Mouse (Mus musculus): ENCODE data around the gene Nsmce1. TPM values are rescaled to one million over a fixed set of nuclear protein-coding genes. Genes with fewer than 3 reads are reported as not detected.

Nsmce1 gene
- total RNA-seq, 2 experiments from 2014 or later: 13.8 to 14.4 TPM

DNA sequence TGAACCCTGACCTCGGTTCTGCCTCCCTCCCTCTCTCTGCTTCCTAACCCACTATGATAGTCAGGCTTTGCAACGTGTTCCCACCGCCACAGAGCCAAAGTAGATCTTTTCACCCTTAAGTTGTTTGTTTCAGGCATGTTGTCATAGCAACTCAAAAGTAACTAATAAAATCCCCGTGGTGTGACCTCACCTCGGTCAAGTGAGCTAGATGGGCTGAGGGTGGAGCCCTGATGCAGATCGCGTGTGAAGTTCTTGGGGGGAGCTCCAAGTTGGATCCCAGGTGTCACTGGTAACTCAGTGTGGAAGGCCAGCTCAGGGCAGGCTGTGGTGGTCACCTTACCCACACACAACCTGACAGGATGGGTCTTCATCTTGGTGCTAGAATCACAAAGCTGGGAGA, 63.0 kb downstream of the Nsmce1 start:
- H3K27ac ChIP-seq: no peak overlapping the region
- no peak overlapping the region for H3K4me3 ChIP-seq
- intact Hi-C loops (cut with DNase I): no loop called here
- DNase-seq (ENCODE audit: extremely low spot score in 1 of 2, low spot score in 2 of 2): no peak
- TF ChIP-seq CTCF (IDR thresholded peaks at IDR 0.05): no peak

DNA sequence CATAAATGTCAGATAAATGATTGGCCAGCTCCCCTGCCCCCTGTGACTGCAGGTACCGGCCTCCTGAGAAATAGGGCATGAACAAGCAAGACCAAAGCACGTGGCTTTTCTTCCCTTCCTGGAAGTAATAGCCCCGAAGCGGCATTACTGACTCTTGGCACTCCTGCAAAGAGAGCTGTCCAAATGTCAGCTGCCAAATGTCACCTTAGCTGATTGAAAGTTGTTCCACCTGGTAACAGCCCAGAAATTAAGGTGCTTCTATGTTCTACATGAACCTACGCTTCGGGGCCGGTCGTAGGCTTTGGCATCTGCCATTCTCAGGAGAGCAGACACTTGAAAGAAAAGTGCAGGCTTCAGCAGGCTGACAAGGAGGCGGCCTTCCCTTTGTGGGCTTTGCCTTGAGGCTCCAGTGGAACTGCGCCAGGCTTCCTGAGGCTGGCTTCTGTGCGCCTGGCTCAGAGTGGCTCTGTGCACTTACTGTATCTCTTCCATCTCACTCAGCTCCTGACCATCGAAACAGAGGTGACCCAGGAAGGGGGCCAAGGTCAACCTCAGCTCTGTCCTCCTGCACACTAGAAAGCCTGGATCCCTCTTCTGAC, 63.8 kb downstream of the Nsmce1 start:
- no peak overlapping the region for H3K27ac ChIP-seq
- TF ChIP-seq CTCF (IDR thresholded peaks at IDR 0.05): no peak
- intact Hi-C loops (cut with DNase I): no loop called here
- no peak overlapping the region for H3K4me3 ChIP-seq
- no peak for DNase-seq (ENCODE audit: extremely low spot score in 1 of 2, low spot score in 2 of 2)

- Histone ChIP-seq H3K4me3 (no peak overlapping the region), H3K27ac (no peak overlapping the region)
- no peak for TF ChIP-seq CTCF (IDR thresholded peaks at IDR 0.05)
- no peak for DNase-seq (ENCODE audit: extremely low spot score in 1 of 2, low spot score in 2 of 2)
- intact Hi-C loops (cut with DNase I): no loop called here
Observed at GRCm38 (mm10) chr7:125423056-125423455, 68.3 kb downstream of the Nsmce1 start.

GRCm38 (mm10) chr7:125421911-125422310, 69.5 kb downstream of the Nsmce1 start:
- TF ChIP-seq CTCF (IDR thresholded peaks at IDR 0.05): no peak
- Histone ChIP-seq H3K27ac (no peak overlapping the region), H3K4me3 (no peak overlapping the region)
- intact Hi-C loops (cut with DNase I): no loop called here
- DNase-seq (ENCODE audit: extremely low spot score in 1 of 2, low spot score in 2 of 2): no peak

DNA sequence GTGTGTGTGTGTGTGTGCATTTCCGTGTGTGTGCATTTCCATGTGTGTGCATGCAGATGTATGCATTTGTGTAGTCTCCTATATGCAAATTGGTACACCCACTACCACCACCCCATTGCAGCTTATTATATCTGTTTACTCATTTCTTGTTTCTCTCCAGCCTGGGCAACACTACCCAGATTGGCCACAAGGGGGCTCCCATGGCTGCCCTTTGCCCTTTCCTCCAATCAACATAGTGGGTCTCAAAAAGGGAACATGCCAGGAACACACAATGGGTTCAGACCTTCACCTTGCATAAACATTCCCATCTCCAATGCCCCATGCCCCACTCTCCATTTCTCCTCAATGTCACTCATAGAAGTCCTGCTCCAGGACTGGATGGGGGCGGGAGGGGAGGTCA, 71.2 kb downstream of the Nsmce1 start:
- DNase-seq (ENCODE audit: extremely low spot score in 1 of 2, low spot score in 2 of 2): peak in 1 of 2 experiments; percentile 18
- Histone ChIP-seq H3K27ac (no peak overlapping the region), H3K4me3 (no peak overlapping the region)
- peak; percentile 58 for TF ChIP-seq CTCF (IDR thresholded peaks at IDR 0.05)
- intact Hi-C loops (cut with DNase I): no loop called here

DNA sequence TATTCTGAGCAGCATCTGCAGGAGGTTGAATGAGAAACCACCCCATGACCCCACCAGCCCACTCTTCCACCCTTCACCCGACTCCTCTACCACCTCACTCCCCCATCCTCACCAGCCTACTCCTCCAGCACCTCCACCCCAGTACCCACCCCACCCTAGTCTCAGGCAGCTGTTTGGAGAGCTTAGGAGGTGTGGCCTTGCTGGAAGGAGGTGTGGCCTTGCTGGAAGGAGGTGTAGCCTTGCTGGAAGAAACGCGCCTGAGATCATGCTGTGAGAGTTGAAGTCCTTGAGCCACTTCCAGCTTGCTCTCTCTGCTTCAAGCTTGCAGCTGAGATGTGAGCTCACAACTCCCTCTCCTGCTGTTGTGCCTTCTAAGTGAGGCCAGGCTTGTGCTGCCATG, 73.0 kb downstream of the Nsmce1 start:
- TF ChIP-seq CTCF (IDR thresholded peaks at IDR 0.05): no peak
- Histone ChIP-seq H3K27ac (no peak overlapping the region), H3K4me3 (no peak overlapping the region)
- intact Hi-C loops (cut with DNase I): no loop called here
- no peak for DNase-seq (ENCODE audit: extremely low spot score in 1 of 2, low spot score in 2 of 2)

Other genes starting within 250 kb of the Nsmce1 start
- gene Kdm8, start 46.9 kb downstream of the Nsmce1 start, total RNA-seq (2021): 1 to 10 TPM; 4.2 to 4.7 TPM
- 1 to 10 TPM; 7.3 to 9.6 TPM for gene Il4ra, start 60.5 kb upstream of the Nsmce1 start, total RNA-seq (2021)
- gene Il21r, start 111.8 kb upstream of the Nsmce1 start, total RNA-seq (2021): 1 to 10 TPM; 1.2 to 1.4 TPM
- gene Gtf3c1, start 216.2 kb upstream of the Nsmce1 start, total RNA-seq (2021): 100 to 1,000 TPM; 103 to 107 TPM
- gene D430042O09Rik, start 216.3 kb upstream of the Nsmce1 start, total RNA-seq (2021): 10 to 100 TPM; 25.9 to 28.3 TPM